Mouse (Mus musculus) kidney, adult 2 months (tissue): ENCODE results near the gene Olfr56.

Experiments
- CTCF ChIP-seq: fragments of 200-500 bp; conservative IDR thresholded peaks from 2 replicates; pipeline ENCODE4 v1.5.1; 2011; ENCODE audit warnings: low read depth, mild to moderate bottlenecking, control low read depth, low read length, moderate library complexity, mixed read lengths; ENCODE audit not compliant: insufficient read depth, insufficient read length
- POLR2A ChIP-seq: fragments of 200-500 bp; IDR thresholded peaks from one replicate; pipeline ENCODE4 v1.6.1; 2011; ENCODE audit warnings: low read depth, low read length, control low read depth

- no peak for TF ChIP-seq POLR2A
- TF ChIP-seq CTCF: no peak
These were observed 108.2 kb downstream of the Olfr56 start for GRCm38 (mm10) chr11:49086858-49087361.
